Mouse (Mus musculus): Measurements from ENCODE around the gene Abca7.

The Abca7 gene

DNA sequence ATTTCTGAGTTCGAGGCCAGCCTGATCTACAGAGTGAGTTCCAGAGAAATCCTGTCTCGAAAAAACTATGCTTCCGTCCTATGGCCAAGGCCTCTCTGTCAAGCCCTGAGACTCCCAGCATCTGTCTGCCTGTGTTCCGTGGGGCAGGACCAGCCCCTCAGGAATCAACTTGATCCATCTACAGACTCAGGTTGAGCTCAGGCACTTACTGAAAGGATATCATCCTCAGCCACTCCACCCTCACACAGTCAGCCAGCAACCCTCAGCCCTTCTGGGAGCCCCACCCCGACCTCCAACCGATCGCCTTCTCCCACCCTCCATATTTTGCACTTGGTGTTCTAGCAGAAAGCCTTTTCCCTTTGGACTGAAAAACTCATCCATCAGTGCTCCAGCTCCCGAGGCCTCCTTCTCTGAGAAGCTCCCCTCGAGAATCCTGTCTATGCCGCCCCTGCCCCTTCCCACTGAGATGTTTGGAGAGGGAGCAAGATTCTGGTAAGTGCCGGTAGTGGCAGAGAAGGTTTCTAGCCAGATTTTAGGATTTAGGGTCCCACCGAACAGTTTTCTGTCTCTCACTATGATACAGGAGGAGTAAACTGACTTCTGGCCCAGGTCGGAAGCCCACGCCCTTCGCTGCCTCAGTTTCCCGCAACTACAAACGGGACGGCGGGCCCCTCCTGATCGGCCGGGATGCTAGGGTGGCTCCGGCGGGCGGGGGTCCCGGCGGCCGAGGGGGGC lies 8.4 kb upstream of the Abca7 start:
- in situ Hi-C loops (cut with MboI; ENCODE audit: unreplicated experiment in 2 of 2) = loop anchor here (5.0 to 10.0 kb wide), 4 partner anchors 44 to 127 kb away; partner anchors contain the start of gene Stk11 (in 1 of the 2)

DNA sequence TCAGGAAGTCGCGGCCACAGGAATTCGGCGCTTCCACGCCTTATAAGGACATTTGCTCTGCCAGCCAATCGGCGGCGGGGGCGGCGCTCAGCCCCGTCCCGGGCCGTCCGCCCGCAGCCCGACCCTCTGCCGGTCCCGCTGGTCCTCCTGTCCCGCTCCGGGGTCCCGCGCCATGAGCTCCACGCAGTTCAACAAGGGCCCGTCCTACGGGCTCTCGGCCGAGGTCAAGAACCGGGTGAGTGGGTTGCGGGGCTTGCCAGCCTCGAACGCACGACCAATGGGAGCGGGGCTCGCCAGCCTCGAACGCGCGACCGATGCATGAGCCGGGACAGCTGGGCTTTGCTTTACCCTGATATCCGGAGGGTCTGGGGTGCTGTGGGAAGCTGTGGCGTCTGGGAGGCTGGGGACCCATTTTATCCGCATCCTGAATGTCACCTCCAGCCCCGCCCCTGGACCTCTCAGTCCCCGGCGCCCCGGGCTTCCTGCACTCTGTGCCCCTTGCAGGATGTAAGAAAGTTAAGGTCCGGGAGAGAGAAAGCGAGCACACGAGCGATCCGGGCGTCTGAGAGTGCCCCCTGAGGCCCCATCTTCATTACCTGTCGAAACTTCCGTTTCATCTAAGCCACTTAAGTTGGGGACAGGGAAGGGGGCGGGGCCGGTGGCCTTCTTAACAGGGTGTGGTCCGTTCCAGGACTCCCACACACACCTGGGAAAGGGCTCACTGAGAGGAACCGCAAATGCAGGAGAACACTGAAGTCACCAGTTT lies 7.6 kb upstream of the Abca7 start, which contains the start of gene Cnn2:
TSS of gene Cnn2 (plus strand) at position 79 of the 766 bp plus-strand sequence.
- in situ Hi-C loops (cut with MboI; ENCODE audit: unreplicated experiment in 2 of 2) = loop anchor here (5.0 to 10.0 kb wide), 4 partner anchors 44 to 126 kb away; partner anchors contain the start of gene Stk11 (in 1 of the 2)

DNA sequence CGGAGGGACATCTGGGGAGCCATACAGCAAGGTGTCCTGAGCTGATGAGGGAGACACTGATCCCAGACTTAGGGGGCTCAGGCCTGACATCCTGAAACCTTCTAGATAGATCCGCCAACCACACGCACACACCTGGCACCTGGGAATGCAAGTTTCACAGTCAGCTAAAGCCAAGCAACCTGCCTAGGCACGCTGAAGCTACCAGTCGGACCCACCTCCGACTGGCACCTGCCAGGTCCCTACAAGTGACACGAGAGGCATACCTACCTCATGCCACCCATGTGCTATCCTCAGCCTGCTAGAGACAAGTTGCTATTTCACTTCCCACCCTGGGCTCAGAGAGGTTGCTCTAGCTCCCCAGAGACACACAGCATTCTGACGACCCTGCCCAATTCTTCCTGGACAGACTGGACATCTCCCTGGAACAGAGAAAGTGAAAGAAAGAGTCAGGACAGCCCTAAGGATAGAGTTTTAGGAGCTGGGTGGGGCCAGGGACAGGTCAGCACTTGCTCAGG lies 7.0 kb upstream of the Abca7 start:
- in situ Hi-C loops (cut with MboI; ENCODE audit: unreplicated experiment in 2 of 2) = loop anchor here (5.0 to 10.0 kb wide), 4 partner anchors 43 to 125 kb away; partner anchors contain the start of gene Stk11 (in 1 of the 2)

DNA sequence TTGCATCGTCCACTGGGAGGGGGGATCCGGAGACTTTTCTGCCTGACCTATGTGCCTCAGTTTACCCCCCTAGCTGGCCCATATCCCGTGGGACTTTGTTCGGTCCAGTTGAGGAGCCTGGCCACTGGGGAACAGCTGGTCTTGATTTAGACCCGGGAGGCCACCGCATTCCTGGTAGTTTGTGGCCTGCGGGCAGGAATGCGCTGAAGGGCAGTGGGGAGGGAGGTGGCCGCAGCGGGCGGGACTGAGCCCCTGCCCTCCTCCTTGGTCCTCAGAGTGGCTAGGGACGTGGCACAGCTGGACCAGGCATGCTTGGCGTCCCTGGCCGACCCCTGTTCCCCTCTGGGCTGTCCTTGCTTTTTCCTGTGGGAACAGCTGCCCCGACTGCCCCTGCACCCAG lies 6.4 kb upstream of the Abca7 start:
- in situ Hi-C loops (cut with MboI; ENCODE audit: unreplicated experiment in 2 of 2) = loop anchor here (5.0 to 10.0 kb wide), 4 partner anchors 42 to 125 kb away; partner anchors contain the start of gene Stk11 (in 1 of the 2)

DNA sequence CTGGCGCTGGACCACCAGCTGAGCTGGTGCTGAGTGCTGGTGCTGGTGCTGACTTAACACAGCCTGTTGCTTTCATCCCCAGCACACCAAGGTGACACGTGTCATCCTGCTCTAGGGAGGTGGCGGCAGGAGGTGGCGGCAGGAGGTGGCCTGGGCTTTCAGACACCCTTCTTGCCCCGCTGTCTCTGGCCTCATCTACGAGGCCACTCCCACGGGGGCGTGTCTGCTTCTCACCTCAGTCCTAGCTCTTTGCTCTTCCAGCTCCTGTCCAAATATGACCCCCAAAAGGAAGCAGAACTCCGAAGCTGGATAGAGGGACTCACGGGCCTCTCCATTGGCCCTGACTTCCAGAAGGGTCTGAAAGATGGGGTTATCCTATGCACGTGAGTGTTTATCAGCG lies 5.2 kb upstream of the Abca7 start:
- in situ Hi-C loops (cut with MboI; ENCODE audit: unreplicated experiment in 2 of 2) = no loop called here

DNA sequence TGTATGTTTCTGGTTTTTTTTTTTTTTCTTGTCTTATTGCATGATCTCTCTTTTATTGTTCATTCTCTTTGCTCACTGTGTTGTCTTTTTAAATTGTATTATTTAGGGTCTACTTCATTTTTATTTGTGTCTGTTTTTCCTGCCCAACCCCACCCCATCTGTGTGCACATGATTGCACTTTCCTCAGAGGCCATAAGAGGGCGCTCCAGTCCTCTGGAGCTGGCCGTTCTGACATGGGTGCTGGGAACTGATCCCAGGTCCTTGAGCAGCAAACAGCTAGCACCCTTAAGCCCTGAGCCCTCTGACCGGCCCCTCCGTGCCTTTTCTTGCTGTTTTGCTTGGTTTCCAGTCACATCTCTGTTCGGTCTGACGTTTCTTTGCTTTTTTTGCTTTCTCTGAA lies 4.7 kb upstream of the Abca7 start:
- in situ Hi-C loops (cut with MboI; ENCODE audit: unreplicated experiment in 2 of 2) = no loop called here

DNA sequence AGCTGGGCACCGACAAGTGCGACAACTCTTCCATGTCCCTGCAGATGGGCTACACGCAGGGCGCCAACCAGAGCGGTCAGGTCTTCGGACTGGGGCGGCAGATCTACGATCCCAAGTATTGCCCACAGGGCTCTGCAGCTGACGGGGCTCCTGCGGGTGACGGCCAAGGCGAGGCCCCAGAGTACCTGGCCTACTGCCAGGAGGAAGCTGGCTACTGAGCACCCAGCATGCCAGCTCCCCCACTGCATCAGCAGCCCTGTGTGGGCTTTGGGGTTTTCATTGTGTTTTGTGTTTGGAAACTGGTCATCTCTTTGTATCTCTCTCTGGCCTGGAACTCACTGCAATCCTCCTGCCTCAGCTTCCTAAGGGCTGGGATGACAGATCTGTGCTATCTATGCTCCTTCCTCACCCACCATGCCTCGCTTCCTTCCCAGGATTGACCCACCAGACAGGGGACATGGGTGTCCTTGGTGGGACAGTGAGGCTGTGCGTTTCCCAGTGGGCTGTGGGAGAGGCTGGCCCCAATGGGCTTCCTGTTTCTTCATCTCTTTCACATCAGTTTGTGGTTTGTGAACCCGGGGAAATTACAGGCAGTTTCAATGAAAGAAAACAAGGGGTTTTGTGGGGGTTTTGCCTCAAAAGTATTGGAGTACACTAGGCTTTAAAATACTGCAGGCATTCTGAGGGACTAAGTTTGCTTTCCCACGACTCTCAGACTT lies 1.7 kb upstream of the Abca7 start:
- in situ Hi-C loops (cut with MboI; ENCODE audit: unreplicated experiment in 2 of 2) = no loop called here

DNA sequence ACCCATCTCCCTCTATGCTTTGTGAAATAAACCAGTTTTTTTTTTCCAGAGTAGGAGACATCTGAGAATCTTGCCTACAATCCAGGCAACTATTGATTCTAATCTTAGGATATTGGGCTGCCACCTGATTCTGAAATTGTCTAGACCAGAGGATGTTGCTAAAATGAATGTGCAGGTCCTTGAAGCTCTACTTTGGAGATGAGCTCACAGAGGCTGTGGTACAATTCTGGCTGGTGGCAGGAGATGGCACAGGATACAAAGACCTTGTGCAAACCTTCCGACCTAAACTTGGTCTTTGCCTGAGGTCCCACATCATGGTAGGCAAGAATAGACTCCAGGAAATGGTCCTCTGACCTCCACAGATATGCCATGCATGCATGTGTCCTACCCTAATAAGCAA lies 658 bp upstream of the Abca7 start:
- in situ Hi-C loops (cut with MboI; ENCODE audit: unreplicated experiment in 2 of 2) = no loop called here

DNA sequence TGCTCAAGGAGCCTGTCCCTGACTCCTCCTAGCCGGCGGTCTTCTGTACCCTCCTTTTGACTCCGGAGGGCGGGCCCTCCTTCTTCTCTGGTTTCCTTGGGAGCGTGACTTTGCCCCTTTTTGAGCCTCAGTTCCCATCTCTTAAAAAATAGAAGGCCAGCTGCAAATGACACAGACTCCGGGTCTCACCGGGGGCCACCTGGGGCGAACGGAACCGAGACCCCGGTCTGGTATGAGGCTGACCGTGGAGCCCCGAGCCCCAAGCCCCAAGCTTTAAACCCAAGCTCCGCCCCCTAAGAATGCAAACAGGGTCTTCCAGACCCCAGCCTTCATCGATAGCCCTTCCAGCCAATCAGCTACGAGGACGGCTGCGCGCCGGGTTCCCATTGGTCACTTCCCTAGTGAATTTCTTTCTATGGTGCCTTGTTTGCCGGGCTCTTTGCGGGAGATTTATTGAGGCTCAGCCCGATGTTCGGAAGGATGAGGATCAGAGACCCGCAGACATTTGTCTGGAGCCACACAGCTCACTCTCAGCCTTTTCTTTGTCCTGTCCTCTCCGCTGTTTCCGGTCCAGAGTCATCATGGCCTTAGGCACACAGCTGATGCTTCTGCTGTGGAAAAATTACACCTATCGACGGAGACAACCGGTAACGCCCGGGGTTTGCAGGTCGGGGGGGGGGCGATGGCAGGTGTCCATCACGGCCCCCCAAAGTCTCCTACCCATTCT lies 903 bp downstream of the Abca7 start:
- in situ Hi-C loops (cut with MboI; ENCODE audit: unreplicated experiment in 2 of 2) = no loop called here

DNA sequence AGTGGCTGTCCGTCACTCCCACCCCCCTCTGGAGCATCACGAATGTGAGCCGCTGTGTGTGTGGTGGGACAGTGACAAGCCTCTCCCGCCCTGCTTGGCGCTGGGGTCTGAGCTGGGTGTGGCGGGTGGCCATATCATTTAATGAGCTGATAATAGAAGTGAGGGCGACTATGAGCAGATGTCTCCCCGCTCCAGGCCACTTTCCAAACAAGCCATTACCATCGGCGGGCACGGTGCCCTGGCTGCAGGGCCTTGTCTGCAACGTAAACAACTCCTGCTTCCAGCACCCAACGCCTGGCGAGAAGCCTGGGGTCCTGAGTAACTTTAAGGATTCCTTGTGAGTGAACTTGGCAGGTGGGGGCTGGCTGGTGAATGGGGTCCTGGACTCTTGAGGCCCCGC lies 1.5 kb downstream of the Abca7 start:
- in situ Hi-C loops (cut with MboI; ENCODE audit: unreplicated experiment in 2 of 2) = no loop called here

DNA sequence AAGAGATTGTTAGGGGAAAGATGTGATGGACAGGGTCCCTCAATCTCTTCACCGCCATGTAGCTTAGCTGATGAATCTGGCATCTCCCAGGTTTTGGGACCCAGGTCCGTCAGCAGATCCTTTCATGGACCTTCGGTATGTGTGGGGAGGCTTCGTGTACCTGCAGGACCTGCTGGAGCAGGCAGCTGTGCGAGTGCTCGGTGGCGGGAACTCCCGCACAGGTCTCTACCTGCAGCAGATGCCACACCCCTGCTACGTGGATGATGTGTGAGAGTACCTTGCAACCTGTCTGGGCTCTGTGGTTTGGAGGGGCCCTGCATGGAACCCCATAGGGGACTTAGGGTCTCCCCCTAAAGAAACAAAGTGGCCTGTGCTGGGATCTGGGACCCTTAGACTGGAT lies 5.7 kb downstream of the Abca7 start:
- in situ Hi-C loops (cut with MboI; ENCODE audit: unreplicated experiment in 2 of 2) = no loop called here

DNA sequence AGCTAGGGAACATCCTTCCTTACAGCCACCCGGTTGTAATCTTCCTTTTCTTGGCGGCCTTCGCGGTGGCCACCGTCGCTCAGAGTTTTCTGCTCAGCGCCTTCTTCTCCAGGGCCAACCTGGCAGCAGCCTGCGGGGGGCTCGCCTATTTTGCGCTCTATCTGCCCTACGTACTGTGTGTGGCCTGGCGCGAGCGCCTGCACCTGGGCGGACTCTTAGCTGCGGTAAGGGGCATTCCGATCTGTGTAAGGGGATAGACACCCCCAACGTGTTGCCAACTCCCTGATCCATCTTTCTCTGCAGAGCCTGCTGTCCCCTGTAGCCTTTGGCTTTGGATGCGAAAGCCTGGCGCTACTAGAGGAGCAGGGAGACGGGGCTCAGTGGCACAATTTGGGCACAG lies 6.5 kb downstream of the Abca7 start:
- in situ Hi-C loops (cut with MboI; ENCODE audit: unreplicated experiment in 2 of 2) = no loop called here

DNA sequence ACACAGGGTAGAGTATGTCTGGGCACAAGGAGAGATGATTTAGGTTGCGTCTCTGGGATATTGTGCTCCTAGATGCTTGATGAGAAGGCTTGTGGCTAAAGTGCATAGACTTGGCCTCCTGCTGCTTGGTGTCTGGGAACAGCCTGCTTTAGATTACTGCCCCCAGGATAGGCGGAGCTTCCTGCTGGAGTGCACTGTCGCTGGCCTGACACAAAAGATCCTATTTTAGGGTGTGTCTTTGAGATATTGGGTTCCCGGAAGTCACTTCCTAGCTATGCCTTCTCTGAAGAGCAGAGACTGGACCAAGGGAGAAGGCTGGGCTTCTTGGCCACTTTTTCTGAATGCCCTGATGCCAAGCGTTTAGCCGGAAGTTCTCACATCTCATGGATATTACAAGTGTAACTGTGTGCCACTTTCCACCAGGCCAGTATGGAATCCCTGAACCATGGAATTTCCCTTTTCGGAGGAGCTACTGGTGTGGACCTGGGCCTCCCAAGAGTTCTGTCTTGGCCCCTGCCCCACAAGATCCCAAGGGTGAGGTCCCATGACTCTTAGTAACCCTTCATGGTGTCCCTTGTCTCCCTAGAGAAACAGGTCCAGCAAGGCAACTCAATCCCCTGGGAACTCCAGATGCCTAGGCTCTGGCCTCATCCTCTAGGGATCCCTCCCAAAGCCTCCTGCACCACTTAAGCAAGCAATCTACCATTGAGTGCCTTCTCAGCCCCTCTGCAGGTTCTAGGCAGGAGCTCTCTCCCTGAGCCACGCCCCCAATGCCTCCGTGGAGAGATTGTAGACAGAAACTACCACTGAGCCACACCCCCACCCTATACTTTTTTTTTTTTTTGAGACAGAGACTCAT lies 7.3 kb downstream of the Abca7 start:
- in situ Hi-C loops (cut with MboI; ENCODE audit: unreplicated experiment in 2 of 2) = no loop called here

DNA sequence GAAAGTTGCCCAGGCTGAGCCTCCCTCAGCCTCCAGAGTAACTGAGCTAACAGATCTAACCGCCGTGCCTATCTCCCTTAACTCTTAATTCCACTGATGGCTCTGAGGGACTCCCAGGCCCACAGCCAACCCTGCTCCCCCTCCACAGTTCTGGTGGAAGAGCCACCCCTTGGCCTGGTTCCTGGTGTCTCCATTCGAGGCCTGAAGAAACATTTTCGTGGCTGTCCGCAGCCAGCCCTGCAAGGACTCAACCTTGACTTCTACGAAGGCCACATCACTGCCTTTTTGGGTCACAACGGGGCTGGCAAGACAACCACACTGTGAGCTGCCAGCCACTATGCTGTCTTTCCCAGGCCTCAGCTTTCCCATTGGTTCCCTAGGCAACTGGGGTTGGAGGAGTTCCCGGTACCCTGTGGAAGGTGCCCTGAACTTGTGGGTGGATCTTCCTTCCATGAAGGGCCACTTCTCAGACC lies 8.0 kb downstream of the Abca7 start:
- in situ Hi-C loops (cut with MboI; ENCODE audit: unreplicated experiment in 2 of 2) = no loop called here

DNA sequence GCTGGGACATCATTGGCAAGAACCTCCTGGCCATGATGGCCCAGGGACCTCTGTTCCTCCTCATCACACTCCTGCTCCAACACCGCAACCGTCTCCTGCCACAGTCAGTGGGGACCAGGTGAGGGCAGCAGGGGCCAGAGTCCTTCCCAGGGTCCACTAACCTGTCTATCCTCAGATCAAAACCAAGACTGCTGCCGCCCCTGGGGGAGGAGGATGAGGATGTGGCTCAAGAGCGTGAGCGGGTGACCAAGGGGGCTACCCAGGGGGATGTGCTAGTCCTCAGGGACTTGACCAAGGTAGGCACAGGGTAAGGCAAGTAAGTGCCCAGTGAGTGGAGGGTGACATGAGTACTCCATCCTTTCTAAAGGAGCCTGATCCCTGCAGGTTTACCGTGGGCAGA lies 15.4 kb downstream of the Abca7 start:
- in situ Hi-C loops (cut with MboI; ENCODE audit: unreplicated experiment in 2 of 2) = no loop called here

DNA sequence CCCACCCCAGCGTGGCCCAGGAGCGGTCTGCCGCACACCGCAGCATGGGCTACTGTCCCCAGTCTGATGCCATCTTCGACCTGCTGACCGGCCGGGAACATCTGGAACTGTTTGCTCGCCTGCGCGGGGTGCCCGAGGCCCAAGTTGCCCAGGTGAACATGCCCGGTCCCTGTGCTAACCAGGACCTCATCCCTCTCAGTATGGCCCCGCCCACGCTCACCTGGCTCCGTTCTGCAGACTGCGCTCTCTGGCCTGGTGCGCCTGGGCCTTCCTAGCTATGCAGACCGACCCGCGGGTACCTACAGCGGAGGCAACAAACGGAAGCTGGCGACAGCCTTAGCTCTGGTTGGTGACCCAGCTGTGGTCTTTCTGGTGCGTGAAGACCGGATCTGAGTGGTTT lies 17.3 kb downstream of the Abca7 start:
- in situ Hi-C loops (cut with MboI; ENCODE audit: unreplicated experiment in 2 of 2) = no loop called here

DNA sequence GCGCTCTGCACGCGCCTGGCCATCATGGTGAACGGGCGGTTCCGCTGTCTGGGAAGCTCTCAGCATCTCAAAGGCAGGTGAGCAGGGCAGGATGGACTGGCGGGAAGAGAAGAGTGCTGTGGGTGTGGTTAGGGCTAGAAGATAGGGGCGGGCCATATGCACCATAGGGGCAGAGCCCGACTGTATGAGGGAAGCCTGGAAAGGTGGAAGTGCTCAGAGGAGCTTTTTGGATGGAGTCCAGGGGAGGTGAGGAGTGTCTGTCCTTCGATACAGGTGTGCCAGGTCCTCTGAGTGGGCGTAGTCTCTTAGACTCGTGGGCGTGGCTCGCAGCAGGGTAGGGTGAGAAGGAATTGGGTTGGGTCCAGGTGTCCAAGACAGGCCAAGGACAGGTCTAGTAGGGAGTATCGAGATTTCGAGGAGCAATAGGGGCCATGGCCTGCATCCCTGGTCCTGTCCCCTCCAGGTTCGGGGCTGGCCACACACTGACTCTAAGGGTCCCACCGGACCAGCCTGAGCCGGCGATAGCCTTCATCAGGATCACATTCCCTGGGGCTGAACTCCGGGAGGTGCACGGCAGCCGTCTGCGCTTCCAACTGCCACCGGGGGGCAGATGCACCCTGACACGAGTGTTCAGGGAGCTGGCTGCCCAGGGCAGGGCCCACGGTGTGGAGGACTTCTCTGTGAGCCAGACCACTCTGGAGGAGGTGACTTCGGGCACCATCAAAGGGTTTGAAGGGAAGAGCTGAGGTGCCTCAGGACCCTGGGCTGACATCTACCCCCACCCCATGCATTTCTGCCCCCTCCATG lies 18.4 kb downstream of the Abca7 start:
- in situ Hi-C loops (cut with MboI; ENCODE audit: unreplicated experiment in 2 of 2) = no loop called here

DNA sequence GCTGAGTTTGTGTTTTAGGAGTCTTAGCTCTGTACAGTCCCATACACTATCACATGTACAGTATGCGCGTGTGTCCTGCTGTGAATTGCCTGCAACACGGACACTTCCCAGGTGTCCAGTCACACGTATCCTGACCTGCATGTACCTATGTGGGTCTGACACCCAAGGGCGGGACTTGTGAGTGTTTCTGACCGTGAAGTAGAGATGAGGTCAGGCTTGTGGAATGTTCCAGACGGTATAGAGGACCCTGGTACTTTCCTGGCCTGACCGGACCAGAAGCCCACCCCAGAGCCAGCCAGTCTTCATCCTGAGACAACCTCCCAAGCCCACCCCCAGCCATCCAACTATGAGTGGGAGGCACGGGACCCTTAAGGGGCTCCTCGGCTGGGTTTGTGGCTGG lies 19.3 kb downstream of the Abca7 start:
- in situ Hi-C loops (cut with MboI; ENCODE audit: unreplicated experiment in 2 of 2) = no loop called here

Data from v-Abl transformed pro-B cells (cell line).